Mouse (Mus musculus) monocyte, adult 5-6 weeks (primary cell): ENCODE results near the gene Loxl3. TPM values are rescaled to one million over a fixed set of nuclear protein-coding genes. Genes with fewer than 3 reads are reported as not detected.

Experiments used
- ATAC-seq: fragments of 153-309, 156-312 bp; replicated peaks from 2 replicates; pipeline ENCODE4 v1.8.0; 2017; ENCODE audit warnings: mild to moderate bottlenecking; ENCODE audit not compliant: low TSS enrichment, insufficient number of reproducible peaks, severe bottlenecking, poor library complexity, low FRiP score
- total RNA-seq: library from RNA; stranded (forward); fragments of 200-1000, 200-491, 200-594 nt; gene quantifications from 3 replicates; pipeline ENCODE4 v1.2.3, GENCODE M21; 2017

Gene Loxl3
- total RNA-seq: 2.3 to 10.2 TPM (median 4.2 TPM) in 3 replicates

GRCm38 (mm10) chr6:83033249-83034185 lies at the start of gene Loxl3, which contains the start of gene Dok1:
Gene Loxl3 (plus strand): TSS chr6:83034173.
Gene Dok1 (minus strand): TSS chr6:83033471.
- ATAC-seq: peak; percentile 72

- no peak for ATAC-seq
These were observed 46.5 kb upstream of the Loxl3 start for GRCm38 (mm10) chr6:82987411-82987971.

GRCm38 (mm10) chr6:82993696-82994095 lies 40.3 kb upstream of the Loxl3 start:
- ATAC-seq: no peak

- ATAC-seq: no peak
These were observed 39.6 kb upstream of the Loxl3 start for GRCm38 (mm10) chr6:82994372-82994771.

GRCm38 (mm10) chr6:82996740-82997315 lies 37.1 kb upstream of the Loxl3 start:
- ATAC-seq: peak; percentile 95

GRCm38 (mm10) chr6:82997511-82998102 lies 36.4 kb upstream of the Loxl3 start:
- peak; percentile 28 for ATAC-seq

GRCm38 (mm10) chr6:82998326-82998725 lies 35.6 kb upstream of the Loxl3 start:
- no peak for ATAC-seq

- ATAC-seq: no peak
These were observed 34.0 kb upstream of the Loxl3 start for GRCm38 (mm10) chr6:82999986-83000385.

- no peak for ATAC-seq
These were observed 30.9 kb upstream of the Loxl3 start for GRCm38 (mm10) chr6:83003082-83003481.

GRCm38 (mm10) chr6:83003850-83004249 lies 30.1 kb upstream of the Loxl3 start:
- ATAC-seq: no peak

GRCm38 (mm10) chr6:83004309-83004708 lies 29.7 kb upstream of the Loxl3 start:
- no peak for ATAC-seq

- ATAC-seq: peak; percentile 86
These were observed 29.1 kb upstream of the Loxl3 start for GRCm38 (mm10) chr6:83004872-83005271.

- no peak for ATAC-seq
These were observed 28.4 kb upstream of the Loxl3 start for GRCm38 (mm10) chr6:83005444-83006011.

- ATAC-seq: no peak
These were observed 27.9 kb upstream of the Loxl3 start for GRCm38 (mm10) chr6:83006114-83006513.

- ATAC-seq: peak; percentile 41
These were observed 25.3 kb upstream of the Loxl3 start for GRCm38 (mm10) chr6:83008659-83009058.

GRCm38 (mm10) chr6:83010010-83010409 lies 24.0 kb upstream of the Loxl3 start:
- 0 out of 2 replicates have a peak, but pooled peaks have one; percentile 18 for ATAC-seq

- no peak for ATAC-seq
These were observed 22.7 kb upstream of the Loxl3 start for GRCm38 (mm10) chr6:83011255-83011654.

GRCm38 (mm10) chr6:83011756-83012155 lies 22.2 kb upstream of the Loxl3 start:
- no peak for ATAC-seq

- peak; percentile 55; the same call in 1 of the 2 replicates for ATAC-seq
These were observed 20.5 kb upstream of the Loxl3 start for GRCm38 (mm10) chr6:83013444-83013843.
